Mouse (Mus musculus) forebrain, embryonic 13.5 days (tissue): Measurements from ENCODE around the gene Rbm7. TPM values are rescaled to one million over a fixed set of nuclear protein-coding genes. Genes with fewer than 3 reads are reported as not detected.

Experiments
- ATAC-seq: fragments of 200-750 bp; cut with Nextera tagmentation; 2 replicates; pipeline ENCODE4 v1.8.0; 2017
- H3K27ac ChIP-seq: fragments of 300-500 bp; sonication (generic); 2 replicates; pipeline ENCODE4 v1.5.1; 2015; ENCODE audit warnings: inconsistent platforms, mild to moderate bottlenecking, moderate library complexity
- H3K27me3 ChIP-seq: fragments of 300-500 bp; sonication (generic); 2 replicates; pipeline ENCODE4 v1.6.1; 2015; ENCODE audit warnings: mild to moderate bottlenecking, inconsistent platforms
- H3K36me3 ChIP-seq: fragments of 300-500 bp; sonication (generic); 2 replicates; pipeline ENCODE4 v1.6.1; 2015; ENCODE audit warnings: mild to moderate bottlenecking, inconsistent platforms; ENCODE audit not compliant: poor library complexity, severe bottlenecking
- H3K4me1 ChIP-seq: fragments of 300-500 bp; sonication (generic); 2 replicates; pipeline ENCODE4 v1.6.1; 2015; ENCODE audit warnings: inconsistent platforms
- H3K4me2 ChIP-seq: fragments of 300-500 bp; sonication (generic); 2 replicates; pipeline ENCODE4 v1.6.1; 2015; ENCODE audit warnings: inconsistent platforms, mild to moderate bottlenecking, moderate library complexity
- H3K4me3 ChIP-seq: fragments of 300-500 bp; sonication (generic); 2 replicates; pipeline ENCODE4 v1.5.1; 2015; ENCODE audit warnings: mild to moderate bottlenecking, inconsistent platforms
- H3K9ac ChIP-seq: fragments of 300-500 bp; sonication (generic); 2 replicates; pipeline ENCODE4 v1.6.1; 2015; ENCODE audit warnings: mild to moderate bottlenecking, inconsistent platforms
- H3K9me3 ChIP-seq: fragments of 300-500 bp; sonication (generic); replicated peaks from 2 replicates; pipeline ENCODE4 v1.6.1; 2016; ENCODE audit warnings: inconsistent platforms
- WGBS: fragments of 180-500 bp; shearing (Covaris S2); methylation state at CpG from one replicate; pipeline ENCODE4 v1.1.7; 2015; 5-methylcytosine and 5-hydroxymethylcytosine counted together
- microRNA-seq: library from miRNA; unstranded; fragments of <30 nt; microRNA quantifications from one replicate; pipeline ENCODE4, GENCODE M21; 2016
- polyA plus RNA-seq: library from polyadenylated mRNA; unstranded; fragments of >200 nt; fragmentation: Nextera tagmentation; extraction: Ambion mirVana; gene quantifications from 2 replicates; pipeline ENCODE4 v1.2.1, GENCODE M21; 2015

The Rbm7 gene
- polyA plus RNA-seq, 1 experiment from 2014 or later, result 122 TPM

DNA sequence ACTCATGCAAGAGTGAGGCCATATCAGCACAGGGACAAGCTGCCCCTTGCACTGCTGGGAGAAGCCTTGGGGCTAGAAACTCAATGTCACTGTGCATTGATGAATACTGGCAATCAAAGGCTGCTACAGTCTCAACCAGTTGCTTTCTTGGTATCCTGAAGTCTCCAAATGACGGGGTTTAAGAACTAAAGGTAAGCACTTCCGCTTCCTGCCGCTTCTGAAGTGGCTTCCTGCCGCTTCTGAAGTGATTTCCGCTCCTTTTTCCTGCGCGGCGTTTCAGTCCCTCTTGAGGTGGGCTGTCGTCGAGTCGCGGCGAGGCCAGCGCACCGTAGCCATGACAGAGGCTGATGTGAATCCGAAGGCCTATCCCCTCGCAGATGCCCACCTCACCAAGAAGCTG, 45.0 kb downstream of the Rbm7 start:
- ATAC-seq, result no peak
- Histone ChIP-seq H3K4me2 (no peak overlapping the region), H3K27ac (no peak overlapping the region), H3K4me1 (no peaks in the 10 kb centered on the region), H3K36me3 (no peaks in the 10 kb centered on the region), H3K9me3 (no peaks in the 10 kb centered on the region), H3K4me3 (no peak overlapping the region), H3K27me3 (no peaks in the 10 kb centered on the region), H3K9ac (no peak overlapping the region)
- WGBS, result 92% methylated on average over 17 of the region's 17 CpGs

DNA sequence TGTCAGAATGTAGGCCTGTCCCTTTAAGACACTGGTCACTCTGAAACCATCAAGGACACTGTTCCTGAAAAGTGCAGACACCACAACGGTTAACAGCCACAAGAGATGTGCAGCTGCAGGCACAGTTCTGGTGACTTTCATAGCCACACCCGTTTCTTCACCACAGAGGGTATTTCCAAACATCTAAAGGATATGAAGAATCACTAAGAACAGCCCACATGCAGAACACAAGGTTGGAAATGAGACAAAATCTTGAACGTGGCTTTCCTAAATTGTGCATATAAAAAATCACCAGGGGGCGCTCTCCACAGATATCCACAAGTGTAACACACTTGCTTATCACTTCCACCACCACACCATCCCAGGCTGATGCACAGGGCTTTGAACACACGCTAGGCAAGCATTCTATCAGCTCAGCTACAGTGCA, 47.3 kb downstream of the Rbm7 start:
- ATAC-seq, result no peak
- no peak overlapping the region for H3K4me3 ChIP-seq
- H3K4me2 ChIP-seq, result no peak overlapping the region
- H3K9me3 ChIP-seq, result no peaks in the 10 kb centered on the region
- no peak overlapping the region for H3K27ac ChIP-seq
- no peaks in the 10 kb centered on the region for H3K4me1 ChIP-seq
- no peaks in the 10 kb centered on the region for H3K27me3 ChIP-seq
- WGBS, result 47% methylated on average over 5 of the region's 5 CpGs
- no peaks in the 10 kb centered on the region for H3K36me3 ChIP-seq
- no peak overlapping the region for H3K9ac ChIP-seq

DNA sequence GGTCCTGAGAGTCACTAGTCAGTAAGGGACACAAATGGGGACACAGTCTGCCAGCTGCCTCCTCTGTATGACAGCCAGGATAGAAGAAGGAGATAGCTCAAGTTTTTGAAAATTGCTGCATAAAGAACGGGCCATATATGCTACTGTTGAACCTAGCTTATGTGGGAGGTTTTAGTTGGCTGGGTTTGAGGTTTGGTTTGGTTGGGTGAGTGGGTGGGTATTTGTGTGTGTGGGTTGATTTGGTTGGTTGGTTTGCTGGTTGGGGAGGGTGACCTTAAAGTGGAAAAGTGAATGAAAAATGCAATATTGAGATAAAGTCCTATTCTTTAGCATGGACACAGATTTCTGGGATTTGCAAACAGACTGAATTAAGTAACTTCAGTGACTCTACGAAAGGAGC, 50.3 kb downstream of the Rbm7 start:
- Histone ChIP-seq H3K4me3 (no peak overlapping the region), H3K9me3 (no peaks in the 10 kb centered on the region), H3K27ac (no peak overlapping the region), H3K36me3 (no peaks in the 10 kb centered on the region), H3K27me3 (no peaks in the 10 kb centered on the region), H3K4me2 (no peak overlapping the region), H3K4me1 (no peaks in the 10 kb centered on the region), H3K9ac (no peak overlapping the region)
- no peak for ATAC-seq
- 92% methylated on average over 2 of the region's 2 CpGs for WGBS

- H3K4me2 ChIP-seq, result no peak overlapping the region
- H3K4me3 ChIP-seq, result no peak overlapping the region
- no peak for ATAC-seq
- H3K9me3 ChIP-seq, result no peaks in the 10 kb centered on the region
- H3K9ac ChIP-seq, result no peak overlapping the region
- H3K4me1 ChIP-seq, result no peaks in the 10 kb centered on the region
- H3K27me3 ChIP-seq, result no peaks in the 10 kb centered on the region
- 83% methylated on average over 1 of the region's 1 CpGs for WGBS
- no peak overlapping the region for H3K27ac ChIP-seq
- no peaks in the 10 kb centered on the region for H3K36me3 ChIP-seq
Measured at GRCm38 (mm10) chr9:48443873-48444272, 51.2 kb downstream of the Rbm7 start.

Small RNA genes lying within 50 kb of the gene (microRNA-seq; reads per million reads assigned to microRNA genes)
- not detected for gene Gm23653

Other genes with a start within 250 kb of the Rbm7 start
- gene Nxpe2, start 141.8 kb downstream of the Rbm7 start, polyA plus RNA-seq, result 0.42 and 0.44 TPM in 2 replicates
- gene Rexo2, start 14.7 kb downstream of the Rbm7 start, polyA plus RNA-seq, result 99.8 and 105 TPM in 2 replicates
- 35.1 and 41.5 TPM in 2 replicates for gene Gm5617, start 143 bp upstream of the Rbm7 start, polyA plus RNA-seq
- gene Nnmt, start 109.9 kb upstream of the Rbm7 start, polyA plus RNA-seq, result 0.40 TPM in 1 of 2 replicates, not detected in the other